Mouse (Mus musculus) cerebellum, postnatal 10 days (tissue): ENCODE measurements around the gene Herc6.
A peak's percentile ranks its signal among the peaks of the same experiment; 100 is the strongest.

Experiments
- DNase-seq, 2 experiments: peaks; one replicate each; pipeline ENCODE4 v3.0.0; 2021; ENCODE audit warnings: mixed read lengths in 2 of 2

The Herc6 gene

GRCm38 (mm10) chr6:57581595-57581994, 795 bp downstream of the Herc6 start:
- DNase-seq, result no peak

- DNase-seq, result no peak
Observed at GRCm38 (mm10) chr6:57582356-57582755, 1.6 kb downstream of the Herc6 start.

GRCm38 (mm10) chr6:57605546-57606307, 24.9 kb downstream of the Herc6 start:
- DNase-seq, result no peak

- DNase-seq, result no peak
Observed at GRCm38 (mm10) chr6:57607999-57608398, 27.2 kb downstream of the Herc6 start.

GRCm38 (mm10) chr6:57609631-57610030, 28.8 kb downstream of the Herc6 start:
- DNase-seq, result peak; percentile 24 to 38

GRCm38 (mm10) chr6:57615788-57616187, 35.0 kb downstream of the Herc6 start:
- DNase-seq, result no peak

- DNase-seq, result no peak
Observed at GRCm38 (mm10) chr6:57639531-57639930, 58.7 kb downstream of the Herc6 start.

GRCm38 (mm10) chr6:57641789-57642188, 61.0 kb downstream of the Herc6 start:
- DNase-seq, result peak; percentile 74 to 80

- DNase-seq, result no peak
Observed at GRCm38 (mm10) chr6:57647256-57647655, 66.5 kb downstream of the Herc6 start.

GRCm38 (mm10) chr6:57661295-57661694, 80.5 kb downstream of the Herc6 start:
- DNase-seq, result no peak

- DNase-seq, result no peak
Observed at GRCm38 (mm10) chr6:57684156-57684555, 103.4 kb downstream of the Herc6 start.

GRCm38 (mm10) chr6:57691467-57692261, 110.9 kb downstream of the Herc6 start, which contains the start of gene Pyurf:
TSS of gene Pyurf (minus strand) at chr6:57692078.
- peak; percentile 92 for DNase-seq

- DNase-seq, result no peak
Observed at GRCm38 (mm10) chr6:57693116-57693515, 112.3 kb downstream of the Herc6 start.

- DNase-seq, result peak in 1 of 2 experiments; percentile 38
Observed at GRCm38 (mm10) chr6:57701686-57702085, 120.9 kb downstream of the Herc6 start.

- DNase-seq, result peak; percentile 75 to 80
Observed at GRCm38 (mm10) chr6:57702376-57702742, 121.6 kb downstream of the Herc6 start, which contains the start of gene Lancl2. TSS of gene Lancl2 (plus strand) at chr6:57702540.

- peak; percentile 98 to 99 for DNase-seq
Observed at GRCm38 (mm10) chr6:57702743-57703499, 122.1 kb downstream of the Herc6 start.

GRCm38 (mm10) chr6:57703703-57704102, 122.9 kb downstream of the Herc6 start:
- DNase-seq, result peak; percentile 35 to 38

- no peak for DNase-seq
Observed at GRCm38 (mm10) chr6:57706721-57707120, 125.9 kb downstream of the Herc6 start.

- DNase-seq, result no peak
Observed at GRCm38 (mm10) chr6:57711726-57712125, 130.9 kb downstream of the Herc6 start.
